12 mouse cellular contexts compared by ENCODE assay signal in the genomic region with DNA sequence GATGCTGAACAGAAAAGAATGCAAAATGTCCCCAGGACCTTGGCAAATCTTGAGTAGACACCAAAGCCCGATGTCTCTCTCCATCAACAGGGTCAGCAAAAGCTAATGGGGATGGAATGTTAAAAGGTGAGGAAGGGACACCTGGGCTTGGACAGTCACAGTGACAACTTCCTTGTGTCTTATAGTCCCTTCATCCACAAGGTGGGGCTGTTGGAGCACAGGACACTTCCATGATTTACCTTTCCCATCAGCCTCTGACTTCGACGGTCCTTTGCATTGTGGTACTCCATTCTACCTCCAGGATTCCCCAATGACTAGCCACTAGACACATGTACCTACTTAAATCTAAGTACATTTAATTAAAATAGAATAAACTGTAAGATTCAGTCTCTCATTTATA. TPM values are rescaled to one million over a fixed set of nuclear protein-coding genes. Genes with fewer than 3 reads are reported as not detected.
DNase-seq lines count a peak whose midpoint lies in the region; ATAC-seq and TF ChIP-seq lines count a peak whose summit lies in the region.
"Had no signal": no experiment of that assay in that cellular context is flagged by ENCODE, and none has a peak within 500 bp of the region (broad histone marks: within the 10 kb centered on the region; RNA-seq: fewer than 3 reads in every experiment).

No protein-coding gene starts in this region.

- peaks cover 43% of the 10 kb centered on the region for H3K36me3 ChIP-seq in forebrain, postnatal 0 days (ENCODE audit: insufficient read depth)
- H3K36me3 ChIP-seq in forebrain, embryonic 16.5 days (ENCODE audit: control insufficient read depth, insufficient read depth): peaks cover 11% of the 10 kb centered on the region
- H3K36me3 ChIP-seq: liver, embryonic 13.5 days had no signal

- no peak overlapping the region for H3K9ac ChIP-seq in forebrain, postnatal 0 days
- no peak overlapping the region for H3K9ac ChIP-seq in forebrain, embryonic 16.5 days (replicated peaks; ENCODE audit: low read depth, low read length)
- H3K9ac ChIP-seq: heart, embryonic 12.5 days; liver, embryonic 13.5 days had no signal

- no peaks in the 10 kb centered on the region for H3K9me3 ChIP-seq in forebrain, postnatal 0 days (ENCODE audit: low read length)
- no peaks in the 10 kb centered on the region for H3K9me3 ChIP-seq in forebrain, embryonic 16.5 days (ENCODE audit: control insufficient read depth, low read length)
- H3K9me3 ChIP-seq: heart, embryonic 12.5 days; liver, embryonic 13.5 days had no signal

- no peak overlapping the region for H3K27ac ChIP-seq in forebrain, postnatal 0 days (ENCODE audit: low read depth, low read length)
- no peak overlapping the region for H3K27ac ChIP-seq in forebrain, embryonic 16.5 days (ENCODE audit: low read length)
- H3K27ac ChIP-seq: liver, embryonic 13.5 days had no signal

- no peak for ATAC-seq in forebrain, postnatal 0 days
- ATAC-seq in forebrain, embryonic 16.5 days: no peak

- no peak for TF ChIP-seq POLR2A in lung, adult 2 months (IDR thresholded peaks at IDR 0.05; ENCODE audit: borderline replicate concordance, extremely low read depth, low read depth, low read length)

- DNase-seq in forebrain, postnatal 0 days: no peak
- no peak for DNase-seq in lung, adult 2 months
- DNase-seq in lung, postnatal 4 days: no peak
- peak; percentile 37 for DNase-seq in R1 (ENCODE audit: low read depth, low spot score)
- peak; percentile 14 for DNase-seq in retina, postnatal 1 day
- DNase-seq in right cerebral cortex, postnatal 25 days: no peak
- no peak for DNase-seq in urinary bladder, adult 18-20 months (ENCODE audit: low spot score in 2 of 2)
- DNase-seq: liver, embryonic 13.5 days had no signal

- no peaks in the 10 kb centered on the region for H3K4me1 ChIP-seq in forebrain, postnatal 0 days (ENCODE audit: insufficient read depth)
- no peaks in the 10 kb centered on the region for H3K4me1 ChIP-seq in forebrain, embryonic 16.5 days (replicated peaks; ENCODE audit: control insufficient read depth, insufficient read depth, low read length)
- H3K4me1 ChIP-seq in lung, adult 2 months (ENCODE audit: control insufficient read depth, insufficient read depth, low read length): no peaks in the 10 kb centered on the region
- H3K4me1 ChIP-seq: heart, embryonic 12.5 days; liver, embryonic 13.5 days had no signal

- WGBS in forebrain, postnatal 0 days: 70% methylated on average over 3 of the region's 3 CpGs
- 66% methylated on average over 3 of the region's 3 CpGs for WGBS in forebrain, embryonic 16.5 days
- WGBS in lung, adult 2 months: 55% methylated on average over 3 of the region's 3 CpGs

- H3K27me3 ChIP-seq in forebrain, postnatal 0 days (ENCODE audit: insufficient read depth, low read length): no peaks in the 10 kb centered on the region
- H3K27me3 ChIP-seq in forebrain, embryonic 16.5 days (replicated peaks; ENCODE audit: control insufficient read depth, insufficient read depth, low read length): no peaks in the 10 kb centered on the region
- H3K27me3 ChIP-seq: heart, embryonic 12.5 days; liver, embryonic 13.5 days had no signal

- no peak overlapping the region for H3K4me2 ChIP-seq in forebrain, postnatal 0 days (ENCODE audit: low read depth)
- H3K4me2 ChIP-seq in forebrain, embryonic 16.5 days (ENCODE audit: low read length): no peak overlapping the region
- H3K4me2 ChIP-seq: heart, embryonic 12.5 days; liver, embryonic 13.5 days had no signal

- H3K4me3 ChIP-seq in forebrain, postnatal 0 days (ENCODE audit: low read depth, low read length): no peak overlapping the region
- no peak overlapping the region for H3K4me3 ChIP-seq in forebrain, embryonic 16.5 days (replicated peaks; ENCODE audit: low read length)
- no peak overlapping the region for H3K4me3 ChIP-seq in lung, adult 2 months (replicated peaks; ENCODE audit: extremely low read depth, low read depth, low read length)
- H3K4me3 ChIP-seq: heart, embryonic 12.5 days; liver, embryonic 13.5 days had no signal

- peak; percentile 39 for TF ChIP-seq CTCF in forebrain, postnatal 0 days (IDR thresholded peaks at IDR 0.05; ENCODE audit: low read depth)
- TF ChIP-seq CTCF in lung, adult 2 months (IDR thresholded peaks at IDR 0.05; ENCODE audit: insufficient read depth, low read length): peak; percentile 31; the same call in 1 of the 2 replicates

RNA-seq across cellular contexts. Expression of a gene that starts 13.2 kb away (rescaled TPM):
- total RNA-seq in forebrain, postnatal 0 days (2014; rRNA removed): not detected in 2 replicates
- 0.11 TPM in 1 of 2 replicates, not detected in the other for polyA plus RNA-seq in forebrain, postnatal 0 days (2015; fragmentation: Nextera tagmentation; extraction: Ambion mirVana)
- 0.33 and 0.65 TPM in 2 replicates for polyA plus RNA-seq in forebrain, embryonic 16.5 days (2015; fragmentation: Nextera tagmentation; extraction: Ambion mirVana)
- 0.26 and 24.4 TPM in 2 replicates for polyA plus RNA-seq in lung, adult 2 months (2012; rRNA removed)
- total RNA-seq: common myeloid progenitor, adult 5-6 weeks; layer of hippocampus, postnatal 10 days had no signal
- polyA plus RNA-seq: heart, embryonic 12.5 days; liver, embryonic 13.5 days had no signal

RNA-seq across cellular contexts. Expression of a gene that starts 18.8 kb away (rescaled TPM):
- 34.3 and 37.7 TPM in 2 replicates for total RNA-seq in forebrain, postnatal 0 days (2014; rRNA removed)
- 52.6 and 59.3 TPM in 2 replicates for polyA plus RNA-seq in forebrain, postnatal 0 days (2015; fragmentation: Nextera tagmentation; extraction: Ambion mirVana)
- polyA plus RNA-seq in forebrain, embryonic 16.5 days (2015; fragmentation: Nextera tagmentation; extraction: Ambion mirVana): 35.0 and 41.4 TPM in 2 replicates
- polyA plus RNA-seq in lung, adult 2 months (2012; rRNA removed): 1.2 and 2.1 TPM in 2 replicates

RNA-seq across cellular contexts. Expression of a gene that starts 33.6 kb away (rescaled TPM):
- 0.62 and 3.0 TPM in 2 replicates for total RNA-seq in forebrain, postnatal 0 days (2014; rRNA removed)
- polyA plus RNA-seq in forebrain, postnatal 0 days (2015; fragmentation: Nextera tagmentation; extraction: Ambion mirVana): 1.7 TPM in 2 replicates
- 1.1 and 1.3 TPM in 2 replicates for polyA plus RNA-seq in forebrain, embryonic 16.5 days (2015; fragmentation: Nextera tagmentation; extraction: Ambion mirVana)
- polyA plus RNA-seq in lung, adult 2 months (2012; rRNA removed): 0.37 and 0.83 TPM in 2 replicates
- total RNA-seq: common myeloid progenitor, adult 5-6 weeks had no signal
- polyA plus RNA-seq: liver, embryonic 13.5 days had no signal

RNA-seq across cellular contexts. Expression of a gene that starts 43.9 kb away (rescaled TPM):
- 0.29 and 0.46 TPM in 2 replicates for total RNA-seq in forebrain, postnatal 0 days (2014; rRNA removed)
- polyA plus RNA-seq in forebrain, postnatal 0 days (2015; fragmentation: Nextera tagmentation; extraction: Ambion mirVana): 0.25 and 0.27 TPM in 2 replicates
- 0.37 and 0.54 TPM in 2 replicates for polyA plus RNA-seq in forebrain, embryonic 16.5 days (2015; fragmentation: Nextera tagmentation; extraction: Ambion mirVana)
- polyA plus RNA-seq in lung, adult 2 months (2012; rRNA removed): 6.3 and 7.9 TPM in 2 replicates
- total RNA-seq: common myeloid progenitor, adult 5-6 weeks had no signal

Comparison
In these comparisons a context has a peak if more than half of its experiments do, and no peak if none do; other contexts are left out.
1. DNase-seq: peak in R1 (single experiment) and retina, postnatal 1 day (single experiment); none in forebrain, postnatal 0 days (single experiment), lung, adult 2 months (single experiment), lung, postnatal 4 days (0 of 2), right cerebral cortex, postnatal 25 days (single experiment) and urinary bladder, adult 18-20 months (0 of 2).
2. RNA of a gene that starts 18.8 kb away (polyA plus RNA-seq): 52.6 to 59.3 TPM in forebrain, postnatal 0 days and 35.0 to 41.4 TPM in forebrain, embryonic 16.5 days; 1.2 to 2.1 TPM in lung, adult 2 months; every median in the first group is over 10 times any median in the second.